Mouse (Mus musculus) heart, adult 2 months (tissue): Measurements from ENCODE around the gene Ifi204. TPM values are rescaled to one million over a fixed set of nuclear protein-coding genes. Genes with fewer than 3 reads are reported as not detected.
"Not testable (repeated sequence)": the region's sequence is repeated elsewhere in the genome, so short reads cannot be mapped to it uniquely, and the experiment has no call there.

Experiments
- DNase-seq, 2 experiments: peaks; one replicate each; pipeline ENCODE4 v3.0.0; 2021
- H3K27ac ChIP-seq: fragments of 200-600 bp; 2 replicates; pipeline ENCODE4 v1.8.1; 2022
- H3K27me3 ChIP-seq: fragments of 200-500 bp; 2 replicates; pipeline ENCODE4 v1.6.1; 2012; ENCODE audit warnings: mild to moderate bottlenecking, low read length, inconsistent platforms, mixed read lengths; ENCODE audit not compliant: control insufficient read depth, insufficient read depth
- H3K36me3 ChIP-seq: fragments of 200-500 bp; 2 replicates; pipeline ENCODE4 v1.6.1; 2012; ENCODE audit warnings: low read length, inconsistent platforms; ENCODE audit not compliant: control insufficient read depth, insufficient read depth
- H3K4me1 ChIP-seq: fragments of 200-500 bp; 2 replicates; pipeline ENCODE4 v1.6.1; 2011; ENCODE audit warnings: low read length; ENCODE audit not compliant: control insufficient read depth, insufficient read depth
- H3K4me3 ChIP-seq: fragments of 200-600 bp; 2 replicates; pipeline ENCODE4 v1.8.1; 2022
- H3K79me2 ChIP-seq: fragments of 200-500 bp; replicated peaks from 2 replicates; pipeline ENCODE4 v1.6.1; 2012; ENCODE audit warnings: mild to moderate bottlenecking, inconsistent platforms, low read length, moderate library complexity, mixed read lengths; ENCODE audit not compliant: control insufficient read depth, insufficient read depth
- H3K9ac ChIP-seq: fragments of 200-500 bp; 2 replicates; pipeline ENCODE4 v1.6.1; 2012; ENCODE audit warnings: low read depth, mild to moderate bottlenecking, control low read depth, inconsistent platforms, low read length, mixed read lengths
- CTCF ChIP-seq: fragments of 200-600 bp; IDR thresholded peaks from 2 replicates; pipeline ENCODE4 v1.8.1; 2022; ENCODE audit warnings: antibody characterized with exemption, mild to moderate bottlenecking, moderate library complexity
- EP300 ChIP-seq: fragments of 200-500 bp; IDR thresholded peaks from 2 replicates; pipeline ENCODE4 v1.6.1; 2011; ENCODE audit warnings: low read depth, low read length, control low read depth; ENCODE audit not compliant: insufficient read depth
- POLR2A ChIP-seq: fragments of 200-500 bp; IDR thresholded peaks from 2 replicates; pipeline ENCODE4 v1.6.1; 2011; ENCODE audit warnings: mild to moderate bottlenecking, low read depth, low read length, control low read depth; ENCODE audit not compliant: insufficient read depth
- WGBS: fragments of 180-500 bp; shearing (Covaris S2); methylation state at CpG from one replicate; pipeline ENCODE4 v1.1.7; 2018; 5-methylcytosine and 5-hydroxymethylcytosine counted together
- intact Hi-C: fragments of 180-260 bp; cut with DNase I; formaldehyde crosslinking; loops from one replicate; pipeline ENCODE4 v1.15.1; 2025
- long read RNA-seq: library from polyadenylated mRNA; stranded (forward); transcript quantifications from one replicate; pipeline ENCODE4 v2.0.0, GENCODE M21; 2021
- polyA plus RNA-seq: library from polyadenylated mRNA; depleted of rRNA; stranded (reverse); fragments of >200 nt; gene quantifications from 2 replicates; pipeline ENCODE4 v1.2.3, GENCODE M21; 2012; rRNA removed
- total RNA-seq, 2 experiments: library from RNA; stranded (reverse); gene quantifications; 2 replicates each; pipeline ENCODE4 v1.2.3; 2021

The Ifi204 gene
- total RNA-seq (1 to 10 TPM; 2.1 to 2.4 TPM), polyA plus RNA-seq (0.66 and 1.9 TPM in 2 replicates)
- long read RNA-seq, partial matches to known transcripts = 1 of 2 reads
- long read RNA-seq, other reads (novel, unspliced or antisense) = 0 of 2 reads

- H3K36me3 ChIP-seq, H3K4me3 ChIP-seq, H3K9ac ChIP-seq, H3K4me1 ChIP-seq, H3K27me3 ChIP-seq, intact Hi-C loops, H3K79me2 ChIP-seq: not testable (repeated sequence)
- WGBS = 51% methylated on average over 5 of the region's 5 CpGs
- DNase-seq = peak; percentile 53 to 79
- TF ChIP-seq POLR2A = 0 out of 2 replicates have a peak, but pooled peaks have one; percentile 24
- peak; percentile 46; the same call in 1 of the 2 replicates for TF ChIP-seq EP300
- peak within 1 kb of the TSS; percentile 67 for H3K27ac ChIP-seq
Measured at GRCm38 (mm10) chr1:173766848-173767617, at the start of gene Ifi204. Gene Ifi204 (minus strand): TSS chr1:173766943.

GRCm38 (mm10) chr1:173809294-173809693 lies 42.6 kb upstream of the Ifi204 start:
- intact Hi-C loops, H3K27ac ChIP-seq, H3K27me3 ChIP-seq, H3K79me2 ChIP-seq, H3K4me1 ChIP-seq, H3K4me3 ChIP-seq, H3K36me3 ChIP-seq, H3K9ac ChIP-seq: not testable (repeated sequence)
- WGBS = 59% methylated on average over 2 of the region's 2 CpGs
- DNase-seq = peak in 1 of 2 experiments; percentile 10

GRCm38 (mm10) chr1:173802689-173803281 lies 36.0 kb upstream of the Ifi204 start:
- peak; percentile 69 for TF ChIP-seq POLR2A
- H3K27ac ChIP-seq = peak overlapping the region; percentile 82
- 47% methylated on average over 2 of the region's 2 CpGs for WGBS
- peak overlapping the region; percentile 53 for H3K4me3 ChIP-seq
- H3K4me1 ChIP-seq, H3K9ac ChIP-seq, H3K36me3 ChIP-seq, H3K79me2 ChIP-seq, H3K27me3 ChIP-seq: not testable (repeated sequence)
- intact Hi-C loops = loop anchor here (2.0 kb wide), 1 partner anchor 76 kb away; no protein-coding TSS in a partner anchor
- DNase-seq = peak; percentile 35 to 44

- intact Hi-C loops = loop anchor here (2.0 kb wide), 1 partner anchor 77 kb away; no protein-coding TSS in a partner anchor
- H3K36me3 ChIP-seq, DNase-seq, H3K4me1 ChIP-seq, H3K27me3 ChIP-seq, H3K79me2 ChIP-seq: not testable (repeated sequence)
- peak overlapping the region; percentile 79 for H3K27ac ChIP-seq
- H3K9ac ChIP-seq = peak overlapping the region; percentile 57
- H3K4me3 ChIP-seq = peak overlapping the region; percentile 53
- WGBS = 20% methylated on average over 3 of the region's 3 CpGs
Measured at GRCm38 (mm10) chr1:173802207-173802606, 35.5 kb upstream of the Ifi204 start.

GRCm38 (mm10) chr1:173801791-173802190 lies 35.0 kb upstream of the Ifi204 start:
- Histone ChIP-seq H3K4me3 (peak overlapping the region; percentile 53), H3K27ac (peak overlapping the region; percentile 79)
- not testable (repeated sequence) for H3K79me2 ChIP-seq, H3K4me1 ChIP-seq, H3K27me3 ChIP-seq, H3K36me3 ChIP-seq, DNase-seq, H3K9ac ChIP-seq
- intact Hi-C loops = loop anchor here (2.0 kb wide), 1 partner anchor 77 kb away; no protein-coding TSS in a partner anchor
- 39% methylated on average over 2 of the region's 2 CpGs for WGBS

- 0 out of 2 replicates have a peak, but pooled peaks have one; percentile 4 for TF ChIP-seq CTCF
- 54% methylated on average over 3 of the region's 3 CpGs for WGBS
- intact Hi-C loops, H3K79me2 ChIP-seq, H3K27me3 ChIP-seq, DNase-seq, H3K9ac ChIP-seq, H3K4me1 ChIP-seq, H3K4me3 ChIP-seq, H3K36me3 ChIP-seq, H3K27ac ChIP-seq: not testable (repeated sequence)
Measured at GRCm38 (mm10) chr1:173773457-173773856, 6.7 kb upstream of the Ifi204 start.

GRCm38 (mm10) chr1:173760032-173760431 lies 6.7 kb downstream of the Ifi204 start:
- H3K27ac ChIP-seq, H3K79me2 ChIP-seq, H3K36me3 ChIP-seq, H3K27me3 ChIP-seq, intact Hi-C loops, DNase-seq, H3K9ac ChIP-seq, H3K4me3 ChIP-seq, H3K4me1 ChIP-seq: not testable (repeated sequence)
- 82% methylated on average over 5 of the region's 5 CpGs for WGBS
